Mouse (Mus musculus): ENCODE results near the gene Gbx1.

DNA sequence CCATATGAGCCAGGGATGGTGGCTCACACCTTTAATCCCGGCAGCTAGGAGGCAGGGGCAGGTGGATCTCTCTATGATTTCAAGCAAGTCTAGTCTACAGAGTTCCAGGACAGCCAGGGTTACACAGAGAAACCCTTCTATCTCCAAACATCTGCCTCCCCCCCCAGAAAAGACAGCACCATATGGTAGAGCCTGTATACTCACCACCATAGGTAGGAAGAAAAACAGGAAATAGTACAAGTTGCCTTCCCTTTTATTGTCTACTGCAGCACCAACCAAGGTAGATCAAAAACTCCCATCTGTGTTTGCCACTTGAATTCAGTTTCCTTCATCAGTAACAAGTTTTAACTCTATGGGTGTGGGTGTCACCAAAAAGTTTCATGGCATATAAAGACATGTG is 48.9 kb upstream of the Gbx1 start:
- TF ChIP-seq GATA1 (IDR thresholded peaks at IDR 0.05; ENCODE audit: borderline replicate concordance, low read length): no peak
- no peak for TF ChIP-seq FLI1 (IDR thresholded peaks at IDR 0.05; ENCODE audit: low read length)

All from megakaryocyte, embryonic 14.5 days (primary cell).